Mouse (Mus musculus): ENCODE data around the gene Lpcat2.

DNA sequence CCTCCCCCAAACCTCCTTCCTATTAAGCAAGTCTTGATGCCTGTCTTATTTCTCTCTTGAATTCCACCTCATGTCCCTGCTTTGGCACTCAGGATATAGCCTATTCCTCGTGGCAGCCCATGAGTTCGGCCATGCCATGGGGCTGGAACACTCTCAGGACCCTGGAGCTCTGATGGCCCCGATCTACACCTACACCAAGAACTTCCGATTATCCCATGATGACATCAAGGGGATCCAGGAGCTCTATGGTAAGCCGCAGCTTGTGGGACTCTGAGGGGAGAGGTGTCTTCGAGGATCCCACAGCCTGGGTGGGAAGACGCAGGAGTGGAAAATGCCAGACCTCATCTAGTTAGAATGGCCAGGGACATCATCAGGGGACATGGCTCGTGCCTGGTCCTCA lies 16.0 kb upstream of the Lpcat2 start:
- no peak for TF ChIP-seq CTCF (IDR thresholded peaks at IDR 0.05; ENCODE audit: control insufficient read depth, insufficient read depth, insufficient replicate concordance, low read depth, low read length)
- TF ChIP-seq POLR2A (IDR thresholded peaks at IDR 0.05; ENCODE audit: control insufficient read depth, low read depth, low read length): no peak

Data from testis, adult 2 months (tissue).